Mouse (Mus musculus): ENCODE results near the gene Taf1b.
"Not testable (repeated sequence)": the region's sequence is repeated elsewhere in the genome, so short reads cannot be mapped to it uniquely, and the experiment has no call there.

Taf1b gene

DNA sequence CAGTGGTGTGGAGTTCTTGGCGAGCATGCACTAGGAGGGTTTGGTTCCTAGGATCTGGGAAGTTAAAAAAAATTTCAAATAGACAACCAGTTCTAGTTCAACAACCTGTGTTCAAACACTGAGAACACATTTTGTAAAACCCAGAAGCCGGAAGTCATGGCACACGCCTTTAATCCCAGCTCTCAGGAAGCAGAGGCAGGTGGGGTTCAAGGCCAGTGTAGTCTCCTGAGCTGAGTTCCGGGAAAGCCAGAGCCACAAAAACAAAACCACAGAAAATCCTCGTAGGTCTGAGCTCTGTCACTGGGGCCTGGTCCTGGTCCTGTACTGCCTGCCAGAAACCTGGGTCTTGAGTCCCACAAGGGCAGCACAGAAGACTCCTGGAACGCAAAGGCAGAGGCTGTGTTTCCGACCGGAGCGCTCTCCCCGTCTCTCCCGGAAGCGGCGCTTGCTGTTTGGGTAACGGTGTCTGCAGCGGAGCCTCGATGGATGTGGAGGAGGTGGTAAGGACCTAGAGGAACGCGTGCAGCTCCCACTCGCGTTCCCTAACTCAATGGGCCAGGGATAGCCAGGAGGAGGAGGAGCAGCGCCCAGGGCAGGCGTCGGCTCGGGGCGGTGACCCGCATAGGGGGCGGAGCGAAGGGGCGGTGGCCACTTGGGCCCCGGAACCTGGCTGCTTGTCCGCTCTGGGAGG, at the start of gene Taf1b:
TSS of gene Taf1b (plus strand) at position 210 of the 691 bp plus-strand sequence.
- peak; percentile 85 to 90 for DNase-seq

DNA sequence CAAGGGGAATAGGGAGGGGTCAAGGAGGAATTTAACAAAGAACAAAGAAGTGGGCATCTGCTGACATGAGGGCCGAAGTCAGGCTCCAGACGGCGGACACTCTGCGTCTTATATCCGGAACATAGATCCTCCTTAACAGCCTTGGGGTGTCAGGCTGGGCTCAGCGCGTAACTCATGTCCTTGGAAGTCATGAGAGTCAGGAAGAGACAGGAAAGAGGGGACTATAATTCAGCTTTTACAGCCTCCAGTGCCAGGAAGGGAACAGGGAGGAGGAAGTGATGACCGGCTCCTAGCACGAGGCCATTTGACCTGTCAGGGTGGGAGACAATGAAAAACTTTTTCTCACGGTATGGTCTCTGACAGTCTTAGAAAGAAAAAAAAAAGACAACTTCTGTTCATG, 37.8 kb upstream of the Taf1b start:
- DNase-seq = no peak

- DNase-seq = peak in 1 of 2 experiments; percentile 37
Measured at GRCm38 (mm10) chr12:24462121-24462520, 36.0 kb upstream of the Taf1b start.

- DNase-seq = not testable (repeated sequence)
Measured at GRCm38 (mm10) chr12:24463490-24463889, 34.7 kb upstream of the Taf1b start.

DNA sequence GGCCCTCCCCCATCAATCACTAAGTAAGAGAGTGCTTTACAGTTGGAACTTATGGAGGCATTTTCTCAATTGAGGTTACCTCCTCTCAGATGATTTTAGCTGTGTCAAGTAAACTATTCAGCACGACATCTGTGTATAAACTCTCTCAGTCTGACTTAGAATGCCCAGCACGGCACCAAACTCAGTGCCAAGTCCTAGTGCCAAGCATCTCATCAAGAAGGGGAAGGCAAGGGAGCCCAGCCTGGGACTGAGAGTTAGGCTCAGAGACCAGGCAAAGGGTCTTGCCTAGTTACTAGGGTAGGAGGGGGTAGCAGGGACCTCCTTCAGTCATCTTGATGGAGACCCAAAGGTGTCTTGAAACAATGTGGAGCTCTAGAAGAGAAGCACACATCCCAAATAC, 29.2 kb upstream of the Taf1b start:
- peak; percentile 33 to 51 for DNase-seq

DNA sequence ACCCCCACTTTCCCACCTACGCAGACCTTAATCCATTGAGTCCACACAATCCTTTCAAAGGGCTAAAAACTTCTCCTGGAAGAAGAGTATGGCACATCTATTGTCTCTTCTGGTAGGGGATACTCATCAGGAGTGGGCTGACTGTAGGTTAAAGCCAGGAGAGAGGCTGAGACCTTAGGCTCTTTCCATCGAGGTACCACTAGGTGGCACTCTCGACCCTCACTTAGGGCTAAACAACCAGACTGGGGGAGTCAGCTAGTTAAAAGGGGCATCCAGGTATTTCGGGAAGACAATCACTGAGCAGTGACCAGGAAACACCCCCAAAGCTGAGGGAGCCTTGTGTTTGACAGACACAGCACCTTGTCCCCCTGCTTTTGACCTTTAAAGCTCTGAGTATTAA, 27.2 kb upstream of the Taf1b start:
- DNase-seq = peak; percentile 80 to 83

DNA sequence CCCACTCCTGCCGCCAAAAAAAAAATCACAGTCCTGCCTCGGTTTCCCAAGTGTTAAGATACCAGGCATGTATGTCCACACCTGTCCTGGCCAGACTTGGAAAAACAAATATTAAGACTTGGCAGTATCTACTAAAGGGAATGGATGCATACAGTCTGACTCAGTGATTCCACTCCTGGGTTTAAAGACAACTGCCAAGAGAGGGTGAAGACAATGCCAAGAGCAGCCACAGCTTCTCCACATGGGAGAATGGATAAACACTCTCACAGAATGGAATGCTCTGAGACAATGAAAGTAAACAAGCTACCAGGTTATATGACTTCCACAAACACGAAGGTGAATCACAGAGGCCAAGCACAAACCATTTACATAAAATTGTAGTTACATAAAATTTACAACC, 24.9 kb upstream of the Taf1b start:
- no peak for DNase-seq

DNA sequence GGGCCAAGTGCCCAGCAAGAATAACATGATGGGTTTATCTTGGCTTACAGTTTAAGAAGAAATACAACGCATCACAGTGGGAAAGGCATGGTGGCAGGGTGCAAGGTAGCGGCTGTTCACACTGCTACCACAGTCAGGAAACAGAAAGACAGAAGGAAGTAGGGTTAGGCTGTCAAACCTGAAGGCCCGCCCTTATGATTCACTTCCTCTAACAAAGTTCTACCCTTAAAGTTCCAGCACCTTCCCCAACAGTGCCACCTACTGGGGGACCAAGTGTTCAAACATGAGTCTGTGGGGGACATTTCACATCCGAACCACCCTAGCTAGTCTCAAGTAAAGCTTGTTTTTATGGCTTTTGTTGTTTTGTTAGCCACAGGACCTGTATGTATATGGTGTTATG, 13.2 kb upstream of the Taf1b start:
- DNase-seq = no peak

DNA sequence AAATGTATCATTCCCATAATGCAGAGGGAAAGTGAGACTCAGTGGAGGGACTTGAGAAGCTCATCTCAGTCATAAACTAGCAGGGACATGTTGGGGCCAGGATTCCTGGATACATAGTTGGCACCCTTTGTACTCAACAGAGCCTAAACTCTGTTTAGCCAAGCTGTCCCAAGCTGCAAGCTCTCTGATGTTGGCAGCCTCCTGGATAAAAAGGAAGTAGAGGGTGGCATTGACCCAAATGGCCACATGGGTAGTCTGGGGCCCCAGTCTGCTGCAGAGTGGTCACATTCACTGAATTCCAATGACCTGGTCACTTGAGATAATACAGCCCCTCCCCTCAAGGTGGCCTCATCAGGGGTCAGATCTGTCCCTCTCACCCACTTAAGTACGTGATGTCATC, 11.3 kb upstream of the Taf1b start:
- peak; percentile 37 to 41 for DNase-seq

GRCm38 (mm10) chr12:24492507-24492906, 5.7 kb upstream of the Taf1b start:
- DNase-seq = not testable (repeated sequence)

GRCm38 (mm10) chr12:24493011-24493410, 5.1 kb upstream of the Taf1b start:
- DNase-seq = no peak

- DNase-seq = peak in 1 of 2 experiments; percentile 20
Measured at GRCm38 (mm10) chr12:24493412-24493811, 4.7 kb upstream of the Taf1b start.

GRCm38 (mm10) chr12:24494791-24495190, 3.4 kb upstream of the Taf1b start:
- DNase-seq = not testable (repeated sequence)

- DNase-seq = peak in 1 of 2 experiments; percentile 2
Measured at GRCm38 (mm10) chr12:24498841-24499485, 804 bp downstream of the Taf1b start.

DNA sequence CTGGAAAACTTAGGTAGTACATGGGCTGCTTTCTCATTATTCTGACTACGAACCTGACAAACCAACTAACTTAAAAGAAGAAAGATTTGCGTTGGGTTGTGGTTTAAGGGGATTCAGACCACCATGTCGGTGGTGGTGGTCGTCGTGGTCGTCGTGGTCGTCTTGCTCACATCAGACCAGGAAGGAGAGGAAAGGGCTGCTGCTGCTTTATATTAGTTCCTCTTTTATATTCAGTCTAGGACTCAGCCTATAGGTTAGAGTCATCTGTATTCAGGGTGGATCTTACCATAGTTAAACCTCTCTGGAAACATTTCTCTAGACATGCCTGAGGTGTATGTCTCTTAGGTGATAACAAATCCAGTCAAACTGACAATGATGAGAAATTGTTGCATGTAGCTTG, 19.0 kb downstream of the Taf1b start:
- DNase-seq = no peak

DNA sequence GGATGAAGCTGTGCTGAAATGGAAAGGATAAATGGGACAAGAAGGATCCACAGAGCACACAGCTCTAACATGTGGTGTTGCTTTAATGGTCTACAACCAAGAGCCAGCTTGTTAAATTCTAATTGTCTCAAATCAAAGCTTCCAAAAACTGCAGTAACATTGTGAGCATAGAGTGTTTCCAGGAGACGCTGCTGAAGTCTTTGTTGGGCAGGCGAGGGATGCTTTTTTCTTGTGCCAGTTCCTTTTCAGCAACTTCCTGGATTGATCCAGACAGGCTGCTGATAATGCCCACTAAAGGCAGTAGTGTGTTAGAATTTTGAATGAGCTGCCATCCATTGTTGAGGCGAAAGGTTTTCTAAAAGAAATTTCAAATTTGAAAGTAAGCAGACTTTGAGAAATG, 22.9 kb downstream of the Taf1b start:
- DNase-seq = no peak

- peak in 1 of 2 experiments; percentile 7 for DNase-seq
Measured at GRCm38 (mm10) chr12:24525065-24525464, 26.9 kb downstream of the Taf1b start.

- no peak for DNase-seq
Measured at GRCm38 (mm10) chr12:24536390-24536789, 38.2 kb downstream of the Taf1b start.

DNA sequence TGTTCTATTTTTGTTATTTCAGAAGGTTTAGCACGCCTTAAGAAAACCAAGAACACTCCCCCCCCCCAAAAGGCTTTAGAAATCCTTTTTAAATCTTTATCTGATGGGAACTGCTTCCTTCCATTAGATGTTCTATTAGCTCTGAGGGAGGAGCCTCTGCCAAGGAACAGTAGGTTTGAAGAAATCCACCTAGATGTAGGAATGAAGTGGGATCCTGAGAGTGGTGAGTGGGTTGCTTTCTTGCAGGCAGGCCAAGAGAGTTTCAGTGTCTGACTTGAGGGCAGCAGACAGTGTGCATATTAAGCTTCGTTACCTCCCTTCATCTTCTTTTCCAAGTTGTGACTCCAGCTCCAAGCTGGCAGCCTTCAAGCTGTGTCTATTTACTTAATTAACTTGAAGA, 39.0 kb downstream of the Taf1b start:
- DNase-seq = no peak

- peak; percentile 28 to 39 for DNase-seq
Measured at GRCm38 (mm10) chr12:24537965-24538364, 39.8 kb downstream of the Taf1b start.

DNA sequence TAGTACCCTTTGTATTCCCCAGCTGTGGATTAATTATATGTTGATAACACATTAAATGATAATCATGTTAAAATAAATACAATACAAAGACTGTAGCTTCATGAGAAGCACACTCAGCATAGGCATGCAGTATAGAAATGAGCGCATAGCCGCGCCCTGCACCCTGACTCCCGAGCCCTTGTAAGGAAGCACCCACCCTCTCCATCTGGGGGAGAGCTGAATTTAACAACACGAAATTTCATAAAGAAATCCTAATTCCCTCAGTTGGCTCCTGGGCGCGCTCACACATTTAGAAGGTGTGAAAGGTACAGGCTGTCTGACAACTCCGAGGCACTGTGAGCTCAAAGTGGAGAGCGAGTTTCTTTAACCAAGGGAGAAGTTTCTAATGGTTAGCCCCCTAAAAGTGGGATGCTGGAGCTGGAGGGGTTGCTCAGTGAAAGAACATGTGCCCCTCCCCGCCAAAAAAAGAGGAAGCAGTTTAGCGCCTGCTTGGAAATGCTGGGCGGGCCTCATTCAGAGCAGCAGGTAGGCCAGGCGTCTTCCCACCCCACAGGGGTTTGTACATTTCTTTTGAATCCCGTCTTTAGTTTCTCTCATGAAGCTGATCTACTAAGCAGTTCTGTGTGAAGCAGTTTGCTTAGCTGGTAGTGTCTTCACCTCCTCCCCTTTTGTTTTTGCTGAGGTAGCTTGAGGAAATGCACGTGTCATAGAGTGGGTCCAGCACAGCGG, 43.4 kb downstream of the Taf1b start:
- DNase-seq = no peak

GRCm38 (mm10) chr12:24547686-24548085, 49.5 kb downstream of the Taf1b start:
- DNase-seq = no peak

GRCm38 (mm10) chr12:24548885-24549284, 50.7 kb downstream of the Taf1b start:
- DNase-seq = no peak

DNA sequence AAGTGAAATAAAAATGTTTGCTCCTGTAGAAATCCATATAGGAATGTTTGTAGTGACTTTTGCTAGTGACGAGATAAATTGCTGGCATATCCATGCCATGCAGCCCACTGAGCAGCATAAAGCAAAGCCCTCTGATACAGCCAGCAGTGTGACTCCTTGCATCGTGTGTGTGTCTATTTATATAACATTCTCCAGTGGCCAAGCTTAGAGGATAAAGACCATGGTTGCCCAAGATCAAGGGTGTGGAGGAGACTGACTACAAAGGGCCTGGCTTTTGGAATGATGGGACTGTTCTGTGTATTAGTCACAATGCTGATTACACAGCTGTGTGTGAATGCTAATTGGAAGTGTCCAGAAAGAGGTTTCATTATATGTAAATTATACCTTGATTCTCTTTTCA, 54.4 kb downstream of the Taf1b start:
- no peak for DNase-seq
